Mouse (Mus musculus): ENCODE measurements around the gene Tars2.

DNA sequence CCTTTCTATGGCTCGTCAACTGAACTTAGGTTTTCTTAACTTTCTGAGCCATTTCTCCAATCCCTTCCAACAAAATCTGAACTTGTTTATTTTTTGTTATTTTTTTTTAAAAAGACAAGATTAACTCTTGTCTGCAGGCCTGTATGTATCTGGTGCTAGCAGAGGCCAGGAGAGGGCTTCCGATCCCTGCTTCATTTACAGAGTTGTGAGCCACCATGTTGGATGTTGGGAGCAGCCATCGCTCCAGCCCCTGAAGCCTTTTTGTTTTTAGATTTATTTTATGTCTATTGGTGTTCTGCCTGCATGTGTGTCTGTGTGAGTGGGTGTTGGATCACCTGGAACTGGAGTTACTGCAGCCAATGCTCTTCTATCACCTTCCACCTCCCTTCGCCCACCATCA is 28.2 kb downstream of the Tars2 start:
- no peak for TF ChIP-seq GATA1 (IDR thresholded peaks at IDR 0.05; ENCODE audit: borderline replicate concordance, low read length)
- no peak for TF ChIP-seq CTCF (IDR thresholded peaks at IDR 0.05; ENCODE audit: low read depth, low read length)
- no peak for TF ChIP-seq POLR2AphosphoS5 (IDR thresholded peaks at IDR 0.05; ENCODE audit: insufficient replicate concordance, low read depth, low read length)
- TF ChIP-seq TAL1 (conservative IDR thresholded peaks at IDR 0.05; ENCODE audit: low read depth, low read length): no peak
- no peak for TF ChIP-seq GATA2 (IDR thresholded peaks at IDR 0.05; ENCODE audit: borderline replicate concordance, low read depth, low read length)

Data from G1E (cell line).